Mouse (Mus musculus) cerebellum, postnatal 4 days (tissue): ENCODE data around the gene Arhgef33.
"Not testable (repeated sequence)": the region's sequence is repeated elsewhere in the genome, so short reads cannot be mapped to it uniquely, and the experiment has no call there.

Experiments
- DNase-seq, 2 experiments: peaks; one replicate each; pipeline ENCODE4 v3.0.0; 2022; ENCODE audit warnings: low spot score in 2 of 2, mixed read lengths in 1 of 2

The Arhgef33 gene

DNA sequence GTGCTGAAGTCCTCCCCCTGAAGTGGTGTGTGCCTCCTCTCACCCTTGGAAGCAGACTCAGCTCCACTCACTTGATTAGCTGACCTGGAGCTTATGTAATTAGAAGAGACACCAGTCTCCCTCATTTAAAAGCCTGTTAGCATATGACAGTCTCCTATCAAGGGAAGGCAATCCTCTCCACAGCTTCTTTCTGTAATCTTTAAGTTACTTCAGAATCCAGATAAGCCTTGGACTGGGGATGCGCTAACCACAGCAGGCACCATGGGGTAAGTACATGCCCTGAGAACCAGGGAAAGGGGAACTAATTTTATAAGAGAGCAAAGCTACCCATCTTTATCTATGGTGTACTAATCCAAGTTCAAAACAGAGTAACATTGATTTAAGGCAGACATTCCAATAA is at the start of gene Arhgef33:
Gene Arhgef33, plus strand, starts transcription at position 157 of the 400 bp plus-strand sequence.
- no peak for DNase-seq

DNA sequence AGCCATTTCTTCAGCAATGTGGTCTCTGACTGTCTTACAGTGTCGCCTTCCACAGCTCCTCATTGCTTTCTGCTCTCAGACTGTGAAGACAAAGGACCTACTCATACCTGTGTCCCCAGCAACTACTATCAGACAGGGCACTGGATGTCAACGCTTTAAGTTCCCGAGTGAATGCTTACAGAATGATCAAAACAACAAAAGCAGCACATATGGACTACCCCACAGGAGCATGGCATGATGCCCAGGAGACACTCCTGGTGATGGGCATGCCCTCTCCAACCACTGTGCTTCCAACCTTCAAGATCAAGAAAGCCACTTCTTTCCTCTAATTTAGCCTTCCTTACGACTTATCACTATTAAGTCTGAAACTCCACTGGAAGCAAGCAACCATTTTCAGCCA is 40.1 kb upstream of the Arhgef33 start:
- no peak for DNase-seq

DNA sequence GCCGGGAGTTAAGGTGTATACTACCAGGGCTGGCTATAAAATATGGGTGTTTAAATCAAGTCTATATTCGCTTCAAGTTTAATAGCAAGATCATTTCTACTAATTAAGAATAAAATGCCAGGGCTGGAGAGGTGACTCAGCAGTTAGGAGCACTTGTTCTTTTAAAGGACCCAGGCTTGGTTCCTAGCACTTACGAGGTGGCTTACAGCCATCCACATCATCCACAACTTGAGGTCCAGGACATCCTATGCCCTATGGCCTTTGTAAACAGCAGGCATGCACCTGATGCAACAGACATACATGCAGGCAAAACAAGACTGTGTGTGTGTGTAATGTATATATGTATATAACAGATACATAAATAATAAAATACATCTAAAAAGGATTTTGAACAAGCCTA is 39.1 kb upstream of the Arhgef33 start:
- no peak for DNase-seq

DNA sequence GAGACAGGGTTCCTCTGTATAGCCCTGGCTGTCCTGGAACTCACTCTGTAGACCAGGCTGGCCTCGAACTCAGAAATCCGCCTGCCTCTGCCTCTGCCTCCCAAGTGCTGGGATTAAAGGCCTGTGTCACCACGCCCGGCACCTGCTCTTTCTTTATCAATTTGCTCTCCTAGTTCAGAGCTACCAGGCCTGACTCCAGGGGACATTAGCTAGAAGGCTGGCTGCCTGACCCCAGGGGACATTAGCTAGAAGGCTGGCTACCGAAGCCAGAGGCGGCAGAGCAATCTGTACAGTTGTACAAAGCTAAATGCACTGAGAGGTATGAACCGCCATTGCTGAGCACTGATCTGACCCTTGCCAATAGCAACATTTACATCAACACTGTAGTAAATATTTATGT is 36.6 kb upstream of the Arhgef33 start:
- DNase-seq: not testable (repeated sequence)

DNA sequence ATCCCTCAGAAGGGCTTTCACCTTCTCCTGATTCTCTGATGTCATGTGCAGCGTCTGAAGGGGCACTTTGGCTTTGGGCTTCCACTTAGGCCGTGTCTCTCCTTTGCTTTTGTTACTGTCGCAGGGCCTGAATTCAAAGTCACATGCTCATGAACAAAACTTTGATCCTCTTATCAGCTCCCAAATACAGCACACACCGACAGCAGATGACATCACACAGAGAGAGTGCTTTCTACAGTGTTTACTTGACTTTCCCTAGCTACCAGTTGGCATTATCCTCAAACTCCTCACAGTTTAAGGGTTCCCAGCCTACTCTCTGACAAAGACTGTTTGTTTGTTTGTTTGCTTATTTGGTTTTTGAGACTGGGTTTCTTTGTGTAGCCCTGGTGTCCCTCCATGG is 29.0 kb upstream of the Arhgef33 start:
- DNase-seq: no peak

DNA sequence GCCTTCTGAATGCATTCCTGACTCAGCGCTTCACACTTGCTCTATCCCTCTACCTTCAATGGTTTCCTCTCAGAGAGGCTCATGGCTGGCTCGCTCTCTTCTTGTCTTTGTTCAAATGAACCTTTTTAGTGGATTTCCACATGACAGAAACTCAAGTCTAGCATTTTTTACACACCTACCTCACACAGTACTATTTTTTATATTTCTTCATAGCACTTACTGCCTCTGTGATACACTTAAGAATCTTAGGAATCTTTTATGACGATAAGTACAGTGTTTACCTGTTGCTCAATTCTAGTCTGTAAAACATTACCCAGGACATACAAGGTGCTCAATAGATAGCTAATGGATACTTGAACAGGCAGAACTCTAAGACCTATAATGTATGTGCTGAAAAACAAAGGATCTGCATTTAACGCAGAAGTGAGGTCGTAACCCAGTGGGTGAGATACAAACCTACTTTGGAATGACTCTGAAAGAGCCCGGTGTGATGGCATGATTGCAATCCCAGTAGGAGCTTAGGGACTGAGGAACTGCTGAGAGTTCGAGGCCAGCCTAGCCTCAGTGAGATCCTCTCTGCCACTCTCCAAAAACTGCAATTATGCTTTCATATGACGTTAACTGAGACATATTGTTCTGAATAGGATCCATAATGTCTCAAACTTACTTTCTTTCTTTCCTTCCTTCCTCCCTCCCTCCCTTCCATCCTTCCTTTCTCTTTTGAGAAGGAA is 27.7 kb upstream of the Arhgef33 start:
- no peak for DNase-seq

DNA sequence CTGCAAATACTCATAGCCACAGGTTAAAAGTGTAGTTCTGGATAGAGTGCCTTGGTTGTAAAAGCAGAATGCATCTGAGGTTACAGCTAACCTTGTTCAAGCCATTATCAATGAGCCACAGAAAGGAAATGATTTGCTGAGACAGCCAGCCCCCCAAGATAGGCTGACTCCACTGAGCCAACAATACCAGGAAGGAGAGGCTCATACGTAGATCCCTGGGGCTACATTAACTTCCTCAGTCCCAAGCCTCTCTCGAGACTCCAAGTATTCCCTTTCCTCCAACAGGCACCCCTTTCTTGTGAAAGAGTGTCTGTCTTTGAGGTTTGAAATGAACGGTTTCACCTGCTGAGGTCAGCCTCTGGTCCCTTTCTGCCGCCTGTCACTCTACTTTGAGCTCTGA is 22.8 kb upstream of the Arhgef33 start:
- no peak for DNase-seq

DNA sequence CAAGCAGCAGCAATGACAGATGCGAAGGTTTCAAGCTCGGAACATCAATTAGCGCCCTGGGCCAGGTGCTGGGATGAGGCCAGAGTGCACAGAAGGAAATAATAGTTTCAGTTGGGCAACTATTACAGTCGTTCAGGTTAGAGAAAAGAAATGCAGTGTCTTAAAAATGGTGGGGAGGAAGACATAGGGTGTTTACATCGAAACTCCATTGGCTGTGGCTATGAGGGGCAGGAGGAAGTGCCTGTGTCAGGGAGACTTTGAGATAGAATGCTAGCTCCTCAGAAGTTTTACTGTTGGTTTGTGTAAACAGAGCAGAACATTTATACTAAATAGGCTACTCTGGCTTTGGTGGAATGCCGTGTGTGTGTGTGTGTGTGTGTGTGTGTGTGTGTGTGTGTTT is 19.2 kb upstream of the Arhgef33 start:
- no peak for DNase-seq

DNA sequence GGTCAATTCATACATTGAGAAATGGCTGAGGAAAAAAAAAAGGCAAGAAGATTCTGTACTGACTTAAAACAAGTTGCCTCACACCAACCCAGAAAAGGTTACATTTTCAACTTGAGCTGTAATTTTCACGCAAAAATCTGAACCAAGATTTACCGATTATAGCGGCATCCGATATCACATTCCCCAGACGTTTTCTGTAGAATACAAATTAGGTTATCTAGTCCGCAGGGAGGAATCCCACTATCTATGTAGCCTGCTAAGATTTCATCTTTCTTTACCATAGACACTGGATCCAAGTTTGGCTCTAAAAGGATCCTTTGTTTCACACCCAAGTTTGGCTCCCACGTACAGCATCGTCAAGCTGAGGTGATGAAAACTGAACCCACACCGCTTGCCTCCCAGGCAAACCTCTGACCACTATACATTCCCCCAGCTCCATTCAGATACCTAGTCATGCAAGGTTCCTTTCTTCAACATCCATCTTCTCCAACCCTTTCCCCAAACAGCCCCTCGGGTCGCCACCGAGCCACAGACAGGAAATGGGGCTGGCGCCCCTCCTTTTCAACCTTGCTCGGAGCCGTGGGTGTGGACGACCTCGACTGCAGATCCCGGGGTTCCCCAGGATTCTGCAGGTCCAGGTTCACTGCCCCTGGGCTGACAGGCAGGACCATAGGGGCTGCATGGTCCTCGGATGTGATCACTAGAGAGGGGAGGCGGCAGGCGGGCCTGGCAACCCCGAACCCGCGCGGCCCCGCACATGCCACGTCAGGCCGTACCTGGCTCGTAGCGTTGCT is 17.7 kb upstream of the Arhgef33 start:
- DNase-seq: no peak

DNA sequence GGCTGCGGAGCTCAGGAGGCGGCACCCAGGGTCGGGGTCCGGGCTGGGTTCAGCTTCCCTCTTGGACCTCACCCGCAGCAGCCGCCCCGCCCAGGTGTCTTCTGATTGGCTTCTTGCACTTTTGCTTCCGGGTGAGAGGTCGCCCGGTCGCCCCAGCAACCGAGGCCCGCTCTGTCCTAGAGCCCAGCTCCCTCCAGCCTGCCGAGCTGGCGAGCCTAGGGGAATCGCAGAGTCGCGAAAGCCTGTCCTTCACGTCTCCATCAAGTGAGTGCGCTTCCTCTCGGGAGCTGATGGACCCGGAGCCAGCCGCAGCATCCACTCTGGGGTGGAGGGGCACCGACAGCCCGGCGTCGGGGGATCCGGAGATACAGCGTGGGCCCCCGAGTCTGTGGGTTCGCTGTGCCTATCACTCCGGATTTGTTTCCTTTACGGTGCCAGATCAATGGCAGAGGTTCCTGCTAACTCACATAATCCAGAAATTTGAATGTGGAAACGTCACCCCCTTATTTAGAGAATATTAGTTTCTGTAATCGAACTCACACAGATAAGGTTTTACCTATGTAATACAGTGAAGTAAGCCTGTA is 17.0 kb upstream of the Arhgef33 start, which contains the start of the genes Morn2 and Dhx57:
Gene Morn2, plus strand, starts transcription at position 130 of the 584 bp plus-strand sequence.
Gene Dhx57, minus strand, starts transcription at position 403 of the 584 bp plus-strand sequence.
- peak; percentile 98 to 99 for DNase-seq

DNA sequence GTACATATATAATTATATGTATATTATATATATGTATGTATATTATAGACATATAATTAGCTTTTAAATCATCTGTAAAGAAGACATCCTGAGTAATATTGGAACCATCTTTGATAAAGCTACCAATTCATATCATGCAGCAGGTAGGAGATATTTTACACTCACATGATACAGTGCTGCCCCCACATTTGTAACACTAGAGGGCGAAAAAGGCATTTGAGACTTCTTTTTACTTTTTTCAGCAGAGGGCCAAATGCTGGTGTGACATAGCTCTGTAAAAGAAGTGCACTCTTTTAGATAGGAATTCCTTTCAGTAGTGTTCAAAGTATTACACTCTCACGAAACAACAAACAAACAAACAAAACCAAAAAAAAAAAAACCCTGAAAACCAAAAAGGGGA is 16.1 kb upstream of the Arhgef33 start:
- peak in 1 of 2 experiments; percentile 19 for DNase-seq

DNA sequence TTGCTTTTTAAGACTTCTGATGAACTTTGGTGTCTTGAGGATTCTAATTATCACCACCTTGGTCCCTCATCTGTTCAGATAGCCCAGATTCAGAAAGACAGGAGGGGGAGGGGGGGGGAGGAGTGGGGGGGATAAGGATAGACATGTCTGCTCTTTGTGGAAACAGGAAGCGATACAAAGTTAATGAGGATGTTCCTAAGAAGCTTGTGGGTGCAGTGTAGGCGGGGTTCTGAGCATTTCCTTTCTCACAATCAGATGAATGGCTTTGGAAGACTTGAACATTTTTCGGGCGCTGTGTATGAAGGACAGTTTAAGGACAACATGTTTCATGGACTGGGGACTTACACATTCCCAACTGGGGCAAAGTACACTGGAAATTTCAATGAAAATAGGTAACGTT is 11.9 kb upstream of the Arhgef33 start:
- DNase-seq: no peak

DNA sequence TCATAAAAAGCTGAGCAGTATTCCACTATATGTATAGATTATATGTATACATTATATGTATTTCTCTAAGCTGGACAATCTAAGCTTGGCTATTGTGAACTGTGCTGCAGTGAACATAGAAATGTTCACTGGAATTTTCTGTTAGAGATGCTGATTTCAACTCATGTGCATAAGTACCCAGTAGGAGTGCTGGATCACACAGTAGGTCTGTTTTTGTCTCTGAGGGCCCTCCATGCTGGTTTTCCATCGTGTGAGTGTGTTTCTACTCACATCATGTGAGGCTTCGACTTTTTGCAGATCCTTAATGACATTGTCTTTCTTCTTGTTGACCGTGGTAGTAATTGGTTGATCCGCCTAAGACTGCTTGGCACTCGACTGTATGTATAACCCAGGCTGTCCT is 8.4 kb upstream of the Arhgef33 start:
- no peak for DNase-seq

DNA sequence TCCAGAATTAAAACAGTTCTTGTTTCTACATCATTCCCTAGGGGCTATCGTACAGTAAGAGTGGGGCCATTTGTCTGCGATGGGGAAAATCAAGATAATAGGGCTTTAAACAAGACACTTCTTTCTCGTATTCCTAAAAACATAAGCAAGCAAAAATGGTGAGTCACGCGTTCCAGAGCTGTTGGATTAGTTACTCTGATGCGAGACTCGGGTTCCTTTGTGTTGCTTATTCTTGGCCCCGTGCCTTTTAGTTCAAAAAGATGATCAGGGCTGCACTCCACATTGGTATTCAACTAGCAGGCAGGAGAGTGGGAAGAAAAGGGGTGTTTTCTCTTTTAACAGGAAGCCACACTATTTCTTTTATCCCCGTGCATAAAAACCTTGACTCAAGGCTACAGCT is 4.6 kb downstream of the Arhgef33 start:
- no peak for DNase-seq

DNA sequence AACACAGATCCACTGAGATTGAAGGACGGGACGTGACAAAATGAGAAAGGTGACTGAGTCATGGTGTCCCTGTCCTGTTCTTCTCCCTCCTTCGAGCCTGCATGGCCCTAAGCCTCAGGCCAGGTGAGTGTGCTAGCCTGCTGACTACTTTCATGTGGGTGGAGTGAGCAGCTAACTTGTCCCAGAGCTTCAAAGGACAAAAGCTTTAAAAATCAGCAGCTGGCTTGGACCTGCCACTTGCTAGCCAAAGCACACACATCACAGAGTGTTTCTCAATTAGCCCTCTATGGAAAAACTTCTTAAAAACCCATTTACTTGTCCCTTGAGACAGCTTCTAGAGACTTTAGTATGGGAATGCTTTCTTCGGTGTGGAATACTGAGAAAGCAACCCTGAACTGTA is 5.2 kb downstream of the Arhgef33 start:
- no peak for DNase-seq

DNA sequence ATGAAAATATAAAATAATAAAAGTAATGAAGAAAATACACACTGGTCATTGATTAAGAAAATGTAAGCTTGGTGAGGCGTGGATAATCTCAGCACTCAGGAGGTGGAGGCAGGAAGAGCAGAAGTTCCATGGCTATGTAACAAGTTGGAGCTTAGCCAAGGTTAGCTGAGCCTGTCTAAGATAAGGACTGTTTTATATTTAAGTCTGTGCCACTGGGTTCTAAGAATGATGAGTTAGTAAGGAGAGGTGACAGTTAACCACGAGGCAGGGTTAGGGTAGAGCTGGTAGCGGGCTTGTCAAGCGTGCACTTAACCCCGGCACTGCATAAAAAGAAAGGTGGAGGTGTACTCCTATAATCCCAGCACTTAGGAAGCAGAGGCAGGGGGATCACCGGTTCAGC is 15.0 kb downstream of the Arhgef33 start:
- DNase-seq: no peak

DNA sequence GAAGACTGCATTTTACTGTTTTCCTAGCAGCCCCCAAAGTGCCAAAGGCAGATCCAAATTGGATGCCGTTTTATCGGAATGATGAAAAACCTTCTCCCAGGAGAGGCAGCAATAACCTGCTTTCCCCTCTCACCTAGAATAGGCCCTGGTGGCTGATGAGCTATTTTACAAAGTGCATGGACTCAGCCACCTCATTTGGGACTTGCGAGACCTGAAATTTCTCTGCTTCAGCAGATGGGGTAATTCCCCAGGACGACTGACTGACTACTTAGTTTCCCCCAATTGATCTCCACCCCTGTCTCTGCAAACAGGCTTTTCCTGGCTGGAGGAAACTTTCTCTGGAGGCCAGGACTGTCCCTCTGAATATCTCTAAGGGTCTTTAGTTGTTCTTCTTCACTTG is 15.8 kb downstream of the Arhgef33 start:
- no peak for DNase-seq

DNA sequence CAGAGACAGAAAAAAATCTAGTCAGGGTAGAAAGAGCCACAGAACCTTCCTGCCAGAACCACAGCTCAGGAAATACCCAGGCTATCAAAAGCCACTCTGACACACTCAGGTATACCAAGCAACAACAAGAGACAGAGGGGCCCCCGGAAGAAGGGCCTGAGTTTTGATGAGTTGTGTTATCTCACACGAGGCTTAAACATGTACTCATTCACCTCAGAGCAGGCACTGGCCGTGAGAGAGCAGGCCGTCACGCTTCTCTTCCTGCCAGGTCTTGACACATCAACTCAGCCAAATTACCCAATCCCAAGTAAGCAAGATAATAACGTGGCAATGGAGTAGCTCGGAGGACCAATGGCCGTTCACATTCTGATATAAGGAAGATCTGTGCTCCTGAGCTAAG is 16.5 kb downstream of the Arhgef33 start:
- DNase-seq: no peak

DNA sequence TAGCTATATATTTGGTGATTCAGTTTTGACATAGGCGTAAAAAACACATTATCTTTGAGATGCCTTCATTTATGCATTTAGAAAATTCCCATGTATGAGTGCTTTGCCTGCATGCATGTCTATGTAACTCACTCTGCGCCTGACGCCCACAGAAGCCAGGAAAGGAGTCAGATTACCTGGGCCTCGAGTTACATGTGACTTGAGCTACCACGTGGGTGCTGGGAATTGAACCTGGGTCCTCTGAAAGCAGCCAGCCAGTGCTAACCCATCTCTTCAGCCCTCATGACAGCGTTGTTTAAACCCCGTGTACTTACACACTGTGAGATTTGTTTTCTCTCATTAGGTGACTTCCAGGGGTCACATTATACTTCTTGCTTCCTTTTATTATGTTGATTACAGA is 17.3 kb downstream of the Arhgef33 start:
- no peak for DNase-seq

DNA sequence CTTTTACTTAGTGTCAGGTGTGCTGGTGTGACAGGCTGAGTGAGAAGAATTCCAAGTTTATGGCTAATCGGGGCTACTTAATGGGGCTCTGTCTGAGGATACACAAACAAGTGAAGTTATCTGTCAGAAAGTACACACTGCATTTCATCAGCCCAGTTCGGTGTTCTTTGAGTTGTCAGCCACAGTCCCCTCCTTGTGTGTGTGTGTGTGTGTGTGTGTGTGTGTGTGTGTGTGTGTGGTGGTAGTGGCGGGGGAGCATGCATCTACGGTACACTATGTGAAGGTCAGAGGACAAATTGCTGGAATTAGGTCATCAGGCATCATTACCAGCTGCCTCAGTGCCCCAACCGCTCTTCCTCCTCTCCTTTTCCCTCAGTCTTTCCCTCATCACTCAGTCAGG is 18.2 kb downstream of the Arhgef33 start:
- no peak for DNase-seq

DNA sequence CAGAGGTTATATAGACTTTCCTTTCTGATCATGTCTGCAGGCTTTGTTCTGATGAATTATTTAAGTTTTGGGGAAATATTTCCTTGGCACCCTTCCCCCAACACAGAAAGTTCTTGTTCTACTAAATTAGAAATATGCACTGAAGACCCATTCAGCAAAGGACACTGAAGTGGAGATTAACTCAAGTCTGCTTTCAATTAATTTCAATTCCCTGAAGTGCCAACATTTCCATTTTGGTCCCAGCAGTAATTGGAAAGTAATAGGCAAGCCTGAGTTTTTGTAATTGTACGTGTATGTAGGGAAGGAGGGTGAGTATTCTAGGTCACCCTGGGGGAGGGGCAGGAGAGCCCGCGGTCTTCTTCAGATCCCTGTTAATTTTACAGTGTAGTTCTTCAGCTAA is 19.2 kb downstream of the Arhgef33 start:
- no peak for DNase-seq

DNA sequence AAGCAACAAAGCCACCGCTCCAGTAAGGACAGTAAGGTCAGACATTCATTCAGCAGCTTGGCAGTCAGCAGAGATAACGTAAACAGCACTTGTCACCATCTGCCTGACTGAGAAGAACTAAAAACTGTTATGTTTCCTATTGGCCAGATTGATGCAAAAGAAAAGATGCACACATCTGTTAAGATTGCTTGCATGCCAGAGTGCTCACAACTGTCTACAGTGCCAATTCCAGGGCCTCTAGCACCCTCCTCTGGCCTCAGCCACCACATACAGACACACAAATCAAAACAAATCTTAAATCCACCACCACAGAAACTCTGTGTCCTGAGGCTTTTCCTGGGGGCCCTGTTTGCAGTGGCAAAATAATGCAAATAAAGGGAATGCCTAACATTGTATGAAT is 25.2 kb downstream of the Arhgef33 start:
- DNase-seq: no peak

DNA sequence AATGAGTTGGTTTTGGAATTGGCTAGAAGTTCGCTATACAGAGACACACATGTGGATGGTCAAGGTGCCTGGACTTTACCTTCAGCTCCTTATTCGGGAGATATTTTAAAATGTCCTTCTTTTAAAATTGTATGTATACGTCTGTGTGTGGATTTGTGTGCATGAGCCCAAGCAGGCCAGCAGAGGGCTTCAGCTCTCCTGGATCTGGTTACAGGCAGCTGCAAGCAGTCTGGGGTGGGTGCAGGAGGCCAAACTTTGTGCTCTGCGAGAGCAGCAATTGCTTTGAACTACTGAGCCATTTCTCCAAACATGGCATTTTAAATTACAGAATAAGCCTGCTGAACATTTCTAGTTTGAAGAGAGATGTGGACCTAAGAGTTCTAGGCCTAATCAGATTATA is 38.1 kb downstream of the Arhgef33 start:
- DNase-seq: no peak
